Mouse (Mus musculus): ENCODE measurements at regions not wholly inside any gene's neighbourhood (a gene's known extent, or its start where the extent isn't known, plus 50 kb on each side); places are given as distances from the start of the nearest gene placed in this dataset.
A peak's percentile ranks its signal among the peaks of the same experiment; 100 is the strongest.

- Histone ChIP-seq H3K9ac (ENCODE audit: control insufficient read depth, low read depth, low read length, poor library complexity, severe bottlenecking) (no peak overlapping the region), H3K27me3 (ENCODE audit: control insufficient read depth in 1 of 2, insufficient read depth in 2 of 2, low read length in 2 of 2) (peaks cover 0 to 3% of the 10 kb centered on the region in 2 experiments; a peak in 3 of 4 replicates), H3K36me3 (ENCODE audit: control insufficient read depth in 1 of 2, insufficient read depth in 2 of 2, low read length in 2 of 2) (no peaks in the 10 kb centered on the region), H3K9me3 (replicated peaks; ENCODE audit: insufficient read depth, low read length) (no peaks in the 10 kb centered on the region), H3K27ac (ENCODE audit: control insufficient read depth, low read depth, low read length) (no peak overlapping the region), H3K4me1 (ENCODE audit: control insufficient read depth in 1 of 2, insufficient read depth in 2 of 2, low read length in 2 of 2) (no peaks in the 10 kb centered on the region), H3K79me2 (ENCODE audit: control insufficient read depth, insufficient read depth, low read length, poor library complexity) (no peaks in the 10 kb centered on the region), H3K4me3 (ENCODE audit: control insufficient read depth in 1 of 2, insufficient read depth in 1 of 2, low read depth in 2 of 2, low read length in 2 of 2) (no peak overlapping the region)
- DNase-seq (ENCODE audit: low read depth, low spot score), result no peak
- TF ChIP-seq ZKSCAN1 (IDR thresholded peaks at IDR 0.05; ENCODE audit: low read depth, low read length), result no peak
- no peak for TF ChIP-seq POLR2AphosphoS5 (IDR thresholded peaks at IDR 0.05; ENCODE audit: borderline replicate concordance, low read depth, low read length)
These were observed 177.2 kb downstream of the Rpap3 start for GRCm38 (mm10) chr15:97528291-97529050.

GRCm38 (mm10) chr15:97520395-97520794 lies 185.2 kb downstream of the Rpap3 start:
- no peak overlapping the region for H3K4me3 ChIP-seq (ENCODE audit: control insufficient read depth in 1 of 2, insufficient read depth in 1 of 2, low read depth in 2 of 2, low read length in 2 of 2)
- H3K79me2 ChIP-seq (ENCODE audit: control insufficient read depth, insufficient read depth, low read length, poor library complexity), result no peaks in the 10 kb centered on the region
- H3K9ac ChIP-seq (ENCODE audit: control insufficient read depth, low read depth, low read length, poor library complexity, severe bottlenecking), result no peak overlapping the region
- peaks cover 0 to 14% of the 10 kb centered on the region in 2 experiments; a peak in 3 of 4 replicates for H3K4me1 ChIP-seq (ENCODE audit: control insufficient read depth in 1 of 2, insufficient read depth in 2 of 2, low read length in 2 of 2)
- peak overlapping the region; percentile 44 for H3K27ac ChIP-seq (ENCODE audit: control insufficient read depth, low read depth, low read length)
- TF ChIP-seq BHLHE40 (IDR thresholded peaks at IDR 0.05; ENCODE audit: borderline replicate concordance, low read depth, low read length), result no peak
- TF ChIP-seq ETS1 (IDR thresholded peaks at IDR 0.05; ENCODE audit: low read depth, low read length), result no peak
- TF ChIP-seq EP300 (IDR thresholded peaks at IDR 0.05; ENCODE audit: low read depth in 1 of 2, low read length in 2 of 2), result peak in 1 of 2 experiments; percentile 59; a peak in 3 of 4 replicates
- no peaks in the 10 kb centered on the region for H3K9me3 ChIP-seq (replicated peaks; ENCODE audit: insufficient read depth, low read length)
- peak; percentile 87 for DNase-seq (ENCODE audit: low read depth, low spot score)
- no peaks in the 10 kb centered on the region for H3K27me3 ChIP-seq (ENCODE audit: control insufficient read depth in 1 of 2, insufficient read depth in 2 of 2, low read length in 2 of 2)
- peaks cover 0 to 9% of the 10 kb centered on the region in 2 experiments; a peak in 2 of 4 replicates for H3K36me3 ChIP-seq (ENCODE audit: control insufficient read depth in 1 of 2, insufficient read depth in 2 of 2, low read length in 2 of 2)

DNA sequence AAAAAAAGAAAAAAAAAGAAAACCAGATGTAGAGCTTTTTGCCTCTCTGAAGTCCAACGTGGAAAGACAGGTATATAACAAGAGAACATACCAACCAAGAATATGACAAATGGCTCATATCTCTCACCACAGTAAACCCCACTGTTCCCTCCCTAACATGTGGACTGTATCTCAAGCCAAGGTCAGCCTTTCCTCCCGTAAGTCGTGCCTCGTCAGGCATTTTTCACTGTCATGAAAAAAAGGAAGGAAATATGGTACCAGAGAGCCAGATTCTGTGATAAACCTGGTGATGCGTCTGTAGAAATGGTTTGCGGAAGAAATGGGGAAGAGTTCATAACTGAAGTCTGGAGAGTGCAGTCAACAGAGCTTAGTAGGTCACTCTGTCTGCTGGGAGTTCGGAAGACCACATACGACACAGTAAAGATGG lies 185.7 kb downstream of the Rpap3 start:
- H3K9me3 ChIP-seq (replicated peaks; ENCODE audit: insufficient read depth, low read length), result no peaks in the 10 kb centered on the region
- peak; percentile 89 for DNase-seq (ENCODE audit: low read depth, low spot score)
- peak overlapping the region; percentile 44 for H3K27ac ChIP-seq (ENCODE audit: control insufficient read depth, low read depth, low read length)
- peaks cover 0 to 9% of the 10 kb centered on the region in 2 experiments; a peak in 2 of 4 replicates for H3K36me3 ChIP-seq (ENCODE audit: control insufficient read depth in 1 of 2, insufficient read depth in 2 of 2, low read length in 2 of 2)
- no peaks in the 10 kb centered on the region for H3K27me3 ChIP-seq (ENCODE audit: control insufficient read depth in 1 of 2, insufficient read depth in 2 of 2, low read length in 2 of 2)
- H3K79me2 ChIP-seq (ENCODE audit: control insufficient read depth, insufficient read depth, low read length, poor library complexity), result no peaks in the 10 kb centered on the region
- peaks cover 0 to 14% of the 10 kb centered on the region in 2 experiments; a peak in 3 of 4 replicates for H3K4me1 ChIP-seq (ENCODE audit: control insufficient read depth in 1 of 2, insufficient read depth in 2 of 2, low read length in 2 of 2)
- H3K4me3 ChIP-seq (ENCODE audit: control insufficient read depth in 1 of 2, insufficient read depth in 1 of 2, low read depth in 2 of 2, low read length in 2 of 2), result no peak overlapping the region
- H3K9ac ChIP-seq (ENCODE audit: control insufficient read depth, low read depth, low read length, poor library complexity, severe bottlenecking), result no peak overlapping the region
- TF ChIP-seq USF1 (IDR thresholded peaks at IDR 0.05; ENCODE audit: low read depth, low read length) (no peak), RCOR1 (IDR thresholded peaks at IDR 0.05; ENCODE audit: low read depth, low read length) (peak; percentile 59), MXI1 (IDR thresholded peaks at IDR 0.05; ENCODE audit: low read depth, low read length) (no peak), NRF1 (IDR thresholded peaks at IDR 0.05; ENCODE audit: insufficient read depth, low read depth, low read length, poor library complexity, severe bottlenecking) (no peak), MAX (IDR thresholded peaks at IDR 0.05; ENCODE audit: low read length) (no peak), GATA1 (IDR thresholded peaks at IDR 0.05; ENCODE audit: low read depth, low read length) (peak; percentile 86), BHLHE40 (IDR thresholded peaks at IDR 0.05; ENCODE audit: borderline replicate concordance, low read depth, low read length) (no peak), HCFC1 (IDR thresholded peaks at IDR 0.05; ENCODE audit: low read depth, low read length) (no peak), EP300 (IDR thresholded peaks at IDR 0.05; ENCODE audit: low read depth in 1 of 2, low read length in 2 of 2) (peak; percentile 58 to 77; a peak in 3 of 4 replicates), UBTF (IDR thresholded peaks at IDR 0.05; ENCODE audit: borderline replicate concordance, insufficient read depth, low read depth, low read length) (no peak), ZC3H11A (IDR thresholded peaks at IDR 0.05; ENCODE audit: low read depth, low read length) (no peak), MAFK (IDR thresholded peaks at IDR 0.05; ENCODE audit: borderline replicate concordance, low read depth, low read length) (no peak), POLR2AphosphoS2 (IDR thresholded peaks at IDR 0.05; ENCODE audit: low read length) (no peak), SIN3A (IDR thresholded peaks at IDR 0.05; ENCODE audit: low read length) (peak; percentile 54), NELFE (IDR thresholded peaks at IDR 0.05; ENCODE audit: low read depth, low read length) (no peak), CHD2 (IDR thresholded peaks at IDR 0.05; ENCODE audit: low read length) (no peak), SMC3 (IDR thresholded peaks at IDR 0.05; ENCODE audit: low read depth, low read length) (no peak), KAT2A (conservative IDR thresholded peaks at IDR 0.05; ENCODE audit: low read depth, low read length) (no peak), ZNF384 (IDR thresholded peaks at IDR 0.05; ENCODE audit: low read depth, low read length) (peak; percentile 75), JUND (IDR thresholded peaks at IDR 0.05; ENCODE audit: low read depth, low read length) (no peak), TAL1 (IDR thresholded peaks at IDR 0.05; ENCODE audit: low read length) (no peak), POLR2AphosphoS5 (IDR thresholded peaks at IDR 0.05; ENCODE audit: borderline replicate concordance, low read depth, low read length) (no peak)

All from MEL (cell line).